Mouse (Mus musculus): ENCODE results near the gene Picalm.

DNA sequence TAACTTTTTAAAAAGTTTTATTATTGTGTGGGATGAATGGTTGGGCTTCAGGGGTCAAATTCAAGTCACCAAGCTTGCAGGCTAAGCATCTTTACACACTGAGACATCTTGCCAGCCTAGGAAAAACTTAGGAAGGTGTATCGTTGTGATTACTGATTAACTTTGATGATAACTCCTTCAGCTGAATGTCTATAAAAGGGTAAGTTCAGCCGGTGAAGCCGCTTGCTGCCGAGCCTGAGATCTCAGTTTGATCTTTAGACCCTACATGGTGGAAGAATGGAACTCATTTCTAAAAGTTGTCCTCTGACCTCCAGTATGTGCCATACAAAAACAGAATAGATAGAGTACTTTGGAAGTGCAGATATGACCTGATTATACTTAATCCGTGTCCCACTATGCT, 30.6 kb downstream of the Picalm start:
- TF ChIP-seq USF1 (IDR thresholded peaks at IDR 0.05; ENCODE audit: low read depth) (no peak), POLR2A (IDR thresholded peaks at IDR 0.05; ENCODE audit: insufficient read length, low read depth) (no peak), REST (IDR thresholded peaks at IDR 0.05; ENCODE audit: insufficient read depth, insufficient read length) (no peak), E2F4 (IDR thresholded peaks at IDR 0.05; ENCODE audit: insufficient read depth) (no peak)
